In genomic region chr3:85214926-85215325, GRCm38 (mm10) we compare ENCODE assay signal across 17 mouse cellular contexts.
DNase-seq lines count a peak whose midpoint lies in the region; ATAC-seq and TF ChIP-seq lines count a peak whose summit lies in the region.
"Had no signal": no experiment of that assay in that cellular context is flagged by ENCODE, and none has a peak within 500 bp of the region (broad histone marks: within the 10 kb centered on the region; RNA-seq: fewer than 3 reads in every experiment).

No protein-coding gene starts in this region.

- H3K36me3 ChIP-seq in heart, postnatal 0 days (replicated peaks; ENCODE audit: control insufficient read depth, insufficient read depth, low read length), result no peaks in the 10 kb centered on the region
- H3K36me3 ChIP-seq in hindbrain, embryonic 14.5 days (replicated peaks; ENCODE audit: control insufficient read depth, insufficient read depth), result no peaks in the 10 kb centered on the region
- no peaks in the 10 kb centered on the region for H3K36me3 ChIP-seq in hindbrain, embryonic 10.5 days
- H3K36me3 ChIP-seq: embryonic facial prominence, embryonic 13.5 days; kidney, embryonic 15.5 days; midbrain, embryonic 12.5 days; neural tube, embryonic 15.5 days had no signal

- H3K4me1 ChIP-seq in heart, postnatal 0 days (ENCODE audit: control insufficient read depth, insufficient read depth), result peaks cover 24% of the 10 kb centered on the region
- H3K4me1 ChIP-seq in hindbrain, embryonic 14.5 days (replicated peaks; ENCODE audit: control insufficient read depth, insufficient read depth, low read length), result no peaks in the 10 kb centered on the region
- no peaks in the 10 kb centered on the region for H3K4me1 ChIP-seq in hindbrain, embryonic 10.5 days (replicated peaks)
- H3K4me1 ChIP-seq: midbrain, embryonic 12.5 days; neural tube, embryonic 15.5 days had no signal

- TF ChIP-seq CTCF in heart, postnatal 0 days (IDR thresholded peaks at IDR 0.05; ENCODE audit: low read depth), result no peak

- peak; percentile 49; the same call in 1 of the 2 replicates for ATAC-seq in heart, postnatal 0 days (ENCODE audit: insufficient read depth, low read depth)
- ATAC-seq in hindbrain, embryonic 14.5 days (ENCODE audit: low FRiP score), result no peak
- ATAC-seq: inflammation-experienced regulatory T-cells, adult 6 months; liver, postnatal 0 days had no signal

- peak; percentile 23 to 29 for DNase-seq in cerebellum, postnatal 10 days
- no peak for DNase-seq in cerebellum, adult 11-12 months
- DNase-seq in urinary bladder, postnatal 4 days (ENCODE audit: low spot score in 2 of 2), result peak; percentile 25 to 32
- DNase-seq in urinary bladder, postnatal 25 days (ENCODE audit: low spot score), result no peak
- DNase-seq in heart, postnatal 0 days (ENCODE audit: low spot score), result peak; percentile 46
- DNase-seq in hindbrain, embryonic 14.5 days (ENCODE audit: low spot score), result no peak
- no peak for DNase-seq in kidney, postnatal 25 days
- no peak for DNase-seq in hindbrain, embryonic 10.5 days (ENCODE audit: low spot score)
- DNase-seq: B cell, adult 2 months; cerebellum, postnatal 36 days; liver, postnatal 0 days; lung, postnatal 4 days had no signal

- H3K9me3 ChIP-seq in heart, postnatal 0 days (replicated peaks; ENCODE audit: control insufficient read depth, low read length), result no peaks in the 10 kb centered on the region
- H3K9me3 ChIP-seq in hindbrain, embryonic 14.5 days (ENCODE audit: control insufficient read depth, low read length), result no peaks in the 10 kb centered on the region
- no peaks in the 10 kb centered on the region for H3K9me3 ChIP-seq in hindbrain, embryonic 10.5 days
- H3K9me3 ChIP-seq: embryonic facial prominence, embryonic 13.5 days; kidney, embryonic 15.5 days; midbrain, embryonic 12.5 days; neural tube, embryonic 15.5 days had no signal

- WGBS in heart, postnatal 0 days, result 16% methylated on average over 5 of the region's 5 CpGs
- 83% methylated on average over 5 of the region's 5 CpGs for WGBS in hindbrain, embryonic 14.5 days
- 85% methylated on average over 5 of the region's 5 CpGs for WGBS in hindbrain, embryonic 10.5 days

- H3K4me2 ChIP-seq in heart, postnatal 0 days (ENCODE audit: low read depth, low read length), result no peak overlapping the region
- no peak overlapping the region for H3K4me2 ChIP-seq in hindbrain, embryonic 14.5 days (replicated peaks)
- H3K4me2 ChIP-seq: embryonic facial prominence, embryonic 13.5 days; kidney, embryonic 15.5 days; midbrain, embryonic 12.5 days; neural tube, embryonic 15.5 days had no signal

- peak overlapping the region; percentile 77 for H3K27ac ChIP-seq in heart, postnatal 0 days (ENCODE audit: low read depth)
- no peak overlapping the region for H3K27ac ChIP-seq in hindbrain, embryonic 14.5 days
- no peak overlapping the region for H3K27ac ChIP-seq in hindbrain, embryonic 10.5 days
- H3K27ac ChIP-seq: embryonic facial prominence, embryonic 13.5 days; kidney, embryonic 15.5 days; midbrain, embryonic 12.5 days; neural tube, embryonic 15.5 days had no signal

- no peak overlapping the region for H3K4me3 ChIP-seq in heart, postnatal 0 days (ENCODE audit: low read depth, low read length)
- no peak overlapping the region for H3K4me3 ChIP-seq in hindbrain, embryonic 14.5 days (replicated peaks; ENCODE audit: low read length)
- H3K4me3 ChIP-seq in hindbrain, embryonic 10.5 days, result no peak overlapping the region
- H3K4me3 ChIP-seq: embryonic facial prominence, embryonic 13.5 days; kidney, embryonic 15.5 days; midbrain, embryonic 12.5 days; neural tube, embryonic 15.5 days had no signal

- TF ChIP-seq EP300 in heart, postnatal 0 days (IDR thresholded peaks at IDR 0.05; ENCODE audit: low read depth), result no peak

- H3K9ac ChIP-seq in heart, postnatal 0 days (replicated peaks; ENCODE audit: low read depth, low read length), result no peak overlapping the region
- no peak overlapping the region for H3K9ac ChIP-seq in hindbrain, embryonic 14.5 days
- H3K9ac ChIP-seq: embryonic facial prominence, embryonic 13.5 days; kidney, embryonic 15.5 days; liver, postnatal 0 days; midbrain, embryonic 12.5 days; neural tube, embryonic 15.5 days had no signal

- H3K27me3 ChIP-seq in heart, postnatal 0 days (ENCODE audit: control insufficient read depth, insufficient read depth, low read length), result no peaks in the 10 kb centered on the region
- H3K27me3 ChIP-seq in hindbrain, embryonic 14.5 days (ENCODE audit: control insufficient read depth, insufficient read depth, low read length), result no peaks in the 10 kb centered on the region
- H3K27me3 ChIP-seq in hindbrain, embryonic 10.5 days (ENCODE audit: insufficient read depth, poor library complexity, severe bottlenecking), result no peaks in the 10 kb centered on the region
- H3K27me3 ChIP-seq: embryonic facial prominence, embryonic 13.5 days; midbrain, embryonic 12.5 days; neural tube, embryonic 15.5 days had no signal

Comparison
In these comparisons a context has a peak if more than half of its experiments do, and no peak if none do; other contexts are left out.
1. DNase-seq: peak in cerebellum, postnatal 10 days (2 of 2), urinary bladder, postnatal 4 days (2 of 2) and heart, postnatal 0 days (single experiment); none in cerebellum, adult 11-12 months (single experiment), urinary bladder, postnatal 25 days (single experiment), hindbrain, embryonic 14.5 days (single experiment), kidney, postnatal 25 days (0 of 2) and hindbrain, embryonic 10.5 days (single experiment).